ENCODE assay signal across 18 mouse cellular contexts in genomic region chr14:99763336-99763735, GRCm38 (mm10).
"Had no signal": no experiment of that assay in that cellular context is flagged by ENCODE, and none has a peak within 500 bp of the region (broad histone marks: within the 10 kb centered on the region; RNA-seq: fewer than 3 reads in every experiment).

No protein-coding gene starts in this region.

- H3K9me3 ChIP-seq: kidney, embryonic 15.5 days; limb, embryonic 12.5 days; limb, embryonic 15.5 days; liver, embryonic 13.5 days; lung, embryonic 15.5 days; midbrain, embryonic 12.5 days; midbrain, embryonic 15.5 days; neural tube, embryonic 13.5 days had no signal

- H3K36me3 ChIP-seq: kidney, embryonic 15.5 days; limb, embryonic 12.5 days; limb, embryonic 15.5 days; liver, embryonic 13.5 days; lung, embryonic 15.5 days; midbrain, embryonic 12.5 days; midbrain, embryonic 15.5 days; neural tube, embryonic 13.5 days had no signal

- H3K27me3 ChIP-seq: kidney, embryonic 15.5 days; limb, embryonic 12.5 days; limb, embryonic 15.5 days; liver, embryonic 13.5 days; lung, embryonic 15.5 days; midbrain, embryonic 12.5 days; midbrain, embryonic 15.5 days; neural tube, embryonic 13.5 days had no signal

- H3K9ac ChIP-seq: kidney, embryonic 15.5 days; limb, embryonic 12.5 days; limb, embryonic 15.5 days; liver, embryonic 13.5 days; lung, embryonic 15.5 days; midbrain, embryonic 12.5 days; midbrain, embryonic 15.5 days; neural tube, embryonic 13.5 days had no signal

- ATAC-seq: midbrain, embryonic 15.5 days had no signal

- H3K4me3 ChIP-seq: kidney, embryonic 15.5 days; left cerebral cortex, adult 2 months; limb, embryonic 12.5 days; limb, embryonic 15.5 days; liver, embryonic 13.5 days; lung, embryonic 15.5 days; midbrain, embryonic 12.5 days; midbrain, embryonic 15.5 days; neural tube, embryonic 13.5 days had no signal

- H3K4me2 ChIP-seq: kidney, embryonic 15.5 days; limb, embryonic 12.5 days; limb, embryonic 15.5 days; liver, embryonic 13.5 days; lung, embryonic 15.5 days; midbrain, embryonic 12.5 days; midbrain, embryonic 15.5 days; neural tube, embryonic 13.5 days had no signal

- H3K4me1 ChIP-seq: limb, embryonic 12.5 days; liver, embryonic 13.5 days; lung, embryonic 15.5 days; midbrain, embryonic 12.5 days; midbrain, embryonic 15.5 days; neural tube, embryonic 13.5 days had no signal

- H3K27ac ChIP-seq: kidney, embryonic 15.5 days; left cerebral cortex, adult 2 months; limb, embryonic 12.5 days; limb, embryonic 15.5 days; liver, embryonic 13.5 days; lung, embryonic 15.5 days; macrophage; midbrain, embryonic 12.5 days; midbrain, embryonic 15.5 days; neural tube, embryonic 13.5 days had no signal

- DNase-seq: kidney, adult 8-10 months; kidney, postnatal 10 days; kidney, postnatal 36 days; layer of hippocampus, postnatal 36 days; liver, embryonic 13.5 days; lung, postnatal 14 days; thymus, adult 2 months; thymus, postnatal 14 days; thymus, postnatal 4 days had no signal
